Mouse (Mus musculus): ENCODE data around the gene Marveld3. TPM values are rescaled to one million over a fixed set of nuclear protein-coding genes. Genes with fewer than 3 reads are reported as not detected.

Marveld3 gene
- polyA plus RNA-seq, 1 experiment from 2014 or later = 2.1 TPM

GRCm38 (mm10) chr8:109998066-109998465 is 36.1 kb upstream of the Marveld3 start:
- ATAC-seq (ENCODE audit: low FRiP score, low TSS enrichment) = no peak
- H3K4me3 ChIP-seq (ENCODE audit: low read length) = no peak overlapping the region
- WGBS = 76% methylated on average over 7 of the region's 7 CpGs

GRCm38 (mm10) chr8:109997381-109997780 is 35.4 kb upstream of the Marveld3 start:
- H3K27me3 ChIP-seq (ENCODE audit: control insufficient read depth, insufficient read depth, low read length) = no peaks in the 10 kb centered on the region
- H3K9me3 ChIP-seq (ENCODE audit: control insufficient read depth, low read length) = no peaks in the 10 kb centered on the region
- H3K9ac ChIP-seq (ENCODE audit: low read depth, low read length) = no peak overlapping the region
- H3K4me2 ChIP-seq (replicated peaks; ENCODE audit: low read depth, low read length) = no peak overlapping the region
- no peak overlapping the region for H3K27ac ChIP-seq (ENCODE audit: low read depth, low read length)
- WGBS = 95% methylated on average over 9 of the region's 9 CpGs
- no peak overlapping the region for H3K4me3 ChIP-seq (ENCODE audit: low read length)
- no peaks in the 10 kb centered on the region for H3K4me1 ChIP-seq (ENCODE audit: control insufficient read depth, insufficient read depth, low read length)
- ATAC-seq (ENCODE audit: low FRiP score, low TSS enrichment) = no peak
- no peaks in the 10 kb centered on the region for H3K36me3 ChIP-seq (ENCODE audit: control insufficient read depth, insufficient read depth, low read length)

More at GRCm38 (mm10) chr8:109998066-109998465, 36.1 kb upstream of the Marveld3 start:
- Histone ChIP-seq H3K9me3 (ENCODE audit: control insufficient read depth, low read length) (no peaks in the 10 kb centered on the region), H3K9ac (ENCODE audit: low read depth, low read length) (no peak overlapping the region), H3K27ac (ENCODE audit: low read depth, low read length) (no peak overlapping the region), H3K4me2 (replicated peaks; ENCODE audit: low read depth, low read length) (no peak overlapping the region), H3K4me1 (ENCODE audit: control insufficient read depth, insufficient read depth, low read length) (no peaks in the 10 kb centered on the region), H3K36me3 (ENCODE audit: control insufficient read depth, insufficient read depth, low read length) (no peaks in the 10 kb centered on the region), H3K27me3 (ENCODE audit: control insufficient read depth, insufficient read depth, low read length) (no peaks in the 10 kb centered on the region)

- no peaks in the 10 kb centered on the region for H3K9me3 ChIP-seq (ENCODE audit: control insufficient read depth, low read length)
- H3K4me2 ChIP-seq (replicated peaks; ENCODE audit: low read depth, low read length) = no peak overlapping the region
- no peak for ATAC-seq (ENCODE audit: low FRiP score, low TSS enrichment)
- WGBS = 85% methylated on average over 1 of the region's 1 CpGs
- H3K4me1 ChIP-seq (ENCODE audit: control insufficient read depth, insufficient read depth, low read length) = no peaks in the 10 kb centered on the region
- H3K9ac ChIP-seq (ENCODE audit: low read depth, low read length) = no peak overlapping the region
- H3K4me3 ChIP-seq (ENCODE audit: low read length) = no peak overlapping the region
- H3K27ac ChIP-seq (ENCODE audit: low read depth, low read length) = no peak overlapping the region
- H3K27me3 ChIP-seq (ENCODE audit: control insufficient read depth, insufficient read depth, low read length) = no peaks in the 10 kb centered on the region
- H3K36me3 ChIP-seq (ENCODE audit: control insufficient read depth, insufficient read depth, low read length) = no peaks in the 10 kb centered on the region
Observed at GRCm38 (mm10) chr8:109992951-109993350, 30.9 kb upstream of the Marveld3 start.

GRCm38 (mm10) chr8:109992166-109992565 is 30.2 kb upstream of the Marveld3 start:
- no peaks in the 10 kb centered on the region for H3K9me3 ChIP-seq (ENCODE audit: control insufficient read depth, low read length)
- H3K4me1 ChIP-seq (ENCODE audit: control insufficient read depth, insufficient read depth, low read length) = no peaks in the 10 kb centered on the region

GRCm38 (mm10) chr8:109990224-109990623 is 28.2 kb upstream of the Marveld3 start, which contains the start of gene Tat:
Gene Tat (plus strand): TSS chr8:109990437.
- H3K27ac ChIP-seq (ENCODE audit: low read depth, low read length) = no peak within 1 kb of the TSS
- no peak within 1 kb of the TSS for H3K9ac ChIP-seq (ENCODE audit: low read depth, low read length)
- WGBS = 78% methylated on average over 8 of the region's 8 CpGs
- no peak within 1 kb of the TSS for H3K4me3 ChIP-seq (ENCODE audit: low read length)
- H3K27me3 ChIP-seq (ENCODE audit: control insufficient read depth, insufficient read depth, low read length) = peaks cover 3% of the 10 kb centered on the region; the same call in 1 of the 2 replicates
- H3K36me3 ChIP-seq (ENCODE audit: control insufficient read depth, insufficient read depth, low read length) = no peaks in the 10 kb centered on the region
- H3K4me1 ChIP-seq (ENCODE audit: control insufficient read depth, insufficient read depth, low read length) = no peaks in the 10 kb centered on the region
- no peak within 1 kb of the TSS for H3K4me2 ChIP-seq (replicated peaks; ENCODE audit: low read depth, low read length)
- ATAC-seq (ENCODE audit: low FRiP score, low TSS enrichment) = no peak
- H3K9me3 ChIP-seq (ENCODE audit: control insufficient read depth, low read length) = no peaks in the 10 kb centered on the region

More at GRCm38 (mm10) chr8:109992166-109992565, 30.2 kb upstream of the Marveld3 start:
- ATAC-seq (ENCODE audit: low FRiP score, low TSS enrichment) = no peak
- Histone ChIP-seq H3K4me3 (ENCODE audit: low read length) (no peak overlapping the region), H3K4me2 (replicated peaks; ENCODE audit: low read depth, low read length) (no peak overlapping the region), H3K27me3 (ENCODE audit: control insufficient read depth, insufficient read depth, low read length) (peaks cover 3% of the 10 kb centered on the region; the same call in 1 of the 2 replicates), H3K27ac (ENCODE audit: low read depth, low read length) (no peak overlapping the region), H3K9ac (ENCODE audit: low read depth, low read length) (no peak overlapping the region), H3K36me3 (ENCODE audit: control insufficient read depth, insufficient read depth, low read length) (no peaks in the 10 kb centered on the region)
- WGBS = 73% methylated on average over 5 of the region's 5 CpGs

- no peak overlapping the region for H3K27ac ChIP-seq (ENCODE audit: low read depth, low read length)
- 87% methylated on average over 8 of the region's 8 CpGs for WGBS
Observed at GRCm38 (mm10) chr8:109989151-109989550, 27.1 kb upstream of the Marveld3 start.

GRCm38 (mm10) chr8:109987776-109988175 is 25.8 kb upstream of the Marveld3 start:
- Histone ChIP-seq H3K36me3 (ENCODE audit: control insufficient read depth, insufficient read depth, low read length) (no peaks in the 10 kb centered on the region), H3K4me1 (ENCODE audit: control insufficient read depth, insufficient read depth, low read length) (no peaks in the 10 kb centered on the region), H3K9me3 (ENCODE audit: control insufficient read depth, low read length) (no peaks in the 10 kb centered on the region), H3K27me3 (ENCODE audit: control insufficient read depth, insufficient read depth, low read length) (peaks cover 9% of the 10 kb centered on the region; the same call in 1 of the 2 replicates), H3K4me3 (ENCODE audit: low read length) (no peak overlapping the region), H3K9ac (ENCODE audit: low read depth, low read length) (no peak overlapping the region), H3K4me2 (replicated peaks; ENCODE audit: low read depth, low read length) (no peak overlapping the region), H3K27ac (ENCODE audit: low read depth, low read length) (no peak overlapping the region)
- WGBS = 83% methylated on average over 7 of the region's 7 CpGs
- ATAC-seq (ENCODE audit: low FRiP score, low TSS enrichment) = no peak

More at GRCm38 (mm10) chr8:109989151-109989550, 27.1 kb upstream of the Marveld3 start:
- no peaks in the 10 kb centered on the region for H3K36me3 ChIP-seq (ENCODE audit: control insufficient read depth, insufficient read depth, low read length)
- H3K4me2 ChIP-seq (replicated peaks; ENCODE audit: low read depth, low read length) = no peak overlapping the region
- no peak overlapping the region for H3K9ac ChIP-seq (ENCODE audit: low read depth, low read length)
- no peaks in the 10 kb centered on the region for H3K9me3 ChIP-seq (ENCODE audit: control insufficient read depth, low read length)
- no peak overlapping the region for H3K4me3 ChIP-seq (ENCODE audit: low read length)
- H3K4me1 ChIP-seq (ENCODE audit: control insufficient read depth, insufficient read depth, low read length) = no peaks in the 10 kb centered on the region
- H3K27me3 ChIP-seq (ENCODE audit: control insufficient read depth, insufficient read depth, low read length) = peaks cover 3% of the 10 kb centered on the region; the same call in 1 of the 2 replicates
- no peak for ATAC-seq (ENCODE audit: low FRiP score, low TSS enrichment)

GRCm38 (mm10) chr8:109986384-109986783 is 24.4 kb upstream of the Marveld3 start:
- Histone ChIP-seq H3K4me1 (ENCODE audit: control insufficient read depth, insufficient read depth, low read length) (no peaks in the 10 kb centered on the region), H3K27me3 (ENCODE audit: control insufficient read depth, insufficient read depth, low read length) (peaks cover 13% of the 10 kb centered on the region; the same call in 1 of the 2 replicates), H3K4me3 (ENCODE audit: low read length) (no peak overlapping the region), H3K9me3 (ENCODE audit: control insufficient read depth, low read length) (no peaks in the 10 kb centered on the region), H3K27ac (ENCODE audit: low read depth, low read length) (no peak overlapping the region), H3K4me2 (replicated peaks; ENCODE audit: low read depth, low read length) (no peak overlapping the region), H3K9ac (ENCODE audit: low read depth, low read length) (no peak overlapping the region), H3K36me3 (ENCODE audit: control insufficient read depth, insufficient read depth, low read length) (no peaks in the 10 kb centered on the region)
- 62% methylated on average over 7 of the region's 7 CpGs for WGBS
- no peak for ATAC-seq (ENCODE audit: low FRiP score, low TSS enrichment)

- 47% methylated on average over 5 of the region's 5 CpGs for WGBS
Observed at GRCm38 (mm10) chr8:109983944-109984343, 21.9 kb upstream of the Marveld3 start.

More at GRCm38 (mm10) chr8:109983944-109984343, 21.9 kb upstream of the Marveld3 start:
- Histone ChIP-seq H3K9me3 (ENCODE audit: control insufficient read depth, low read length) (no peaks in the 10 kb centered on the region), H3K27ac (ENCODE audit: low read depth, low read length) (no peak overlapping the region), H3K4me2 (replicated peaks; ENCODE audit: low read depth, low read length) (no peak overlapping the region), H3K4me3 (ENCODE audit: low read length) (no peak overlapping the region), H3K9ac (ENCODE audit: low read depth, low read length) (no peak overlapping the region), H3K27me3 (ENCODE audit: control insufficient read depth, insufficient read depth, low read length) (peaks cover 13% of the 10 kb centered on the region; the same call in 1 of the 2 replicates), H3K36me3 (ENCODE audit: control insufficient read depth, insufficient read depth, low read length) (no peaks in the 10 kb centered on the region), H3K4me1 (ENCODE audit: control insufficient read depth, insufficient read depth, low read length) (no peaks in the 10 kb centered on the region)
- ATAC-seq (ENCODE audit: low FRiP score, low TSS enrichment) = no peak

All from kidney, embryonic 14.5 days (tissue).